In the genomic region with DNA sequence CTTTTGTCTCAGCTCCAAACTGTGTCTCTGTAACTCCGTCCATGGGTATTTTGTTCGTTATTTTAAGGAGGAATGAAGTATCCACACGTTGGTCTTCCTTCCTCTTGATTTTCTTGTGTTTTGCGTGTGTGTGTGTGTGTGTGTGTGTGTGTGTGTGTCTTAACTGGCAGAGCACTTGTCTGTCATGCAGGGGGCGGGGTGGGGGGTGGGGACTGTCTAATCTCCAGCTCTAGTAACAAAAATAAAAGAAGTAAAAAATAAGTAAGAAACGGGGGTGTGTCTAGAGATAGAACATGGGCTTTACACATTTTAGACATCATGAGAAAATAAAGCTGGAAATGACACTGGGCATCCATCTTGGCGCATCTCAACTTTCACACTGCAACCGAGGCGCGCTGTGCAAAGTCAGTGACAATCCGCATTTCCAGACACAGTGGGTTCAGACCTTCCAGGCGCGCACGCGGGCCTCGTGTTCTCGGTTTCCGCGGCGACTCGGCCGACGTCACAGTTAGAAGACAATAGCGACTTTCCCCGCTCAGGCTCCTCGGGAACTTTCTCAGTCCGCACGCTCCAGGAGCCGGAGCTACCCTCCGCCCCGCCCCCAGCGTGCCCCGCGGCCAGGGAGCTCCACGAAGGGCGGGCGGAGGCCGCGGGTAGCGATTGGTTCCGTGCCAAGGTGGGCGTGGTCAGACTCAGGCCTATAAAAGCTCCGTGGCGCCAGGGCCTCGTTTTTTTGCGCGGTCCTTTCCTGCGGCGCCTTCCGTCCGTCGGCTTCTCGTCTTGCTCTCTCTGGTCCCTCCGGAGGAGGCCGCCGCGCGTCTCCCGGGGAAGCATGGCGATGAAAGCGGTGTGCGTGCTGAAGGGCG, we compare ENCODE assay signal across 8 mouse cellular contexts. TPM values are rescaled to one million over a fixed set of nuclear protein-coding genes. Genes with fewer than 3 reads are reported as not detected.
DNase-seq lines count a peak whose midpoint lies in the region; ATAC-seq lines count a peak whose summit lies in the region.

A gene (plus strand): TSS at position 729 of the 866 bp plus-strand sequence.

- H3K27ac ChIP-seq in heart, embryonic 13.5 days (replicated peaks): peak within 1 kb of the TSS; percentile 97
- H3K27ac ChIP-seq in liver, embryonic 12.5 days: peak within 1 kb of the TSS; percentile 96
- peak within 1 kb of the TSS; percentile 95 for H3K27ac ChIP-seq in stomach, embryonic 15.5 days

- no peaks in the 10 kb centered on the region for H3K9me3 ChIP-seq in heart, embryonic 13.5 days
- no peaks in the 10 kb centered on the region for H3K9me3 ChIP-seq in liver, embryonic 12.5 days (replicated peaks)
- no peaks in the 10 kb centered on the region for H3K9me3 ChIP-seq in stomach, embryonic 15.5 days

- whole genome bisulfite sequencing in heart, embryonic 13.5 days: 1% methylated on average over 62 of the region's 63 CpGs
- 2% methylated on average over 63 of the region's 63 CpGs for WGBS in liver, embryonic 12.5 days (ENCODE audit: insufficient replicate concordance)
- 1% methylated on average over 63 of the region's 63 CpGs for whole genome bisulfite sequencing in stomach, embryonic 15.5 days

- H3K4me3 ChIP-seq in heart, embryonic 13.5 days: peak within 1 kb of the TSS; percentile 96
- peak within 1 kb of the TSS; percentile 91 for H3K4me3 ChIP-seq in liver, embryonic 12.5 days
- H3K4me3 ChIP-seq in stomach, embryonic 15.5 days (replicated peaks): peak within 1 kb of the TSS; percentile 79

- peak within 1 kb of the TSS; percentile 78 for H3K4me2 ChIP-seq in heart, embryonic 13.5 days
- H3K4me2 ChIP-seq in liver, embryonic 12.5 days: peak within 1 kb of the TSS; percentile 87
- peak within 1 kb of the TSS; percentile 66 for H3K4me2 ChIP-seq in stomach, embryonic 15.5 days

- peaks cover 33% of the 10 kb centered on the region for H3K4me1 ChIP-seq in heart, embryonic 13.5 days
- peaks cover 67% of the 10 kb centered on the region for H3K4me1 ChIP-seq in liver, embryonic 12.5 days
- H3K4me1 ChIP-seq in stomach, embryonic 15.5 days: peaks cover 5% of the 10 kb centered on the region

- H3K27me3 ChIP-seq in heart, embryonic 13.5 days (replicated peaks): no peaks in the 10 kb centered on the region
- no peaks in the 10 kb centered on the region for H3K27me3 ChIP-seq in liver, embryonic 12.5 days (replicated peaks)
- H3K27me3 ChIP-seq in stomach, embryonic 15.5 days (replicated peaks): no peaks in the 10 kb centered on the region

- peak; percentile 93 for ATAC-seq in erythroid progenitor cell, adult 5-6 weeks (replicated peaks; ENCODE audit: low FRiP score, poor library complexity, severe bottlenecking)
- peak; percentile 91 for ATAC-seq in heart, embryonic 13.5 days (ENCODE audit: extremely low read depth, insufficient number of reproducible peaks, low FRiP score, low TSS enrichment)
- peak; percentile 93 for ATAC-seq in liver, embryonic 12.5 days
- peak; percentile 92 for ATAC-seq in stomach, embryonic 15.5 days (ENCODE audit: insufficient read depth, low FRiP score, low read depth)

- peak within 1 kb of the TSS; percentile 99 for H3K9ac ChIP-seq in heart, embryonic 13.5 days
- peak within 1 kb of the TSS; percentile 96 for H3K9ac ChIP-seq in liver, embryonic 12.5 days
- H3K9ac ChIP-seq in stomach, embryonic 15.5 days: peak within 1 kb of the TSS; percentile 71

- peaks cover 24% of the 10 kb centered on the region for H3K36me3 ChIP-seq in heart, embryonic 13.5 days
- peaks cover 31% of the 10 kb centered on the region for H3K36me3 ChIP-seq in liver, embryonic 12.5 days
- peaks cover 6% of the 10 kb centered on the region; the same call in 1 of the 2 replicates for H3K36me3 ChIP-seq in stomach, embryonic 15.5 days

- peak; percentile 95 for DNase-seq in CD4-positive helper T cell, adult 2 months (ENCODE audit: low read depth, low spot score)
- DNase-seq in brain, embryonic 18.5 days (ENCODE audit: low read depth, low spot score): peak; percentile 78
- DNase-seq in kidney, postnatal 10 days: peak; percentile 98
- peak; percentile 94 to 96 for DNase-seq in natural killer cell, adult 2 months (ENCODE audit: low spot score in 2 of 2)

RNA-seq across cellular contexts. Expression of the gene that starts here (rescaled TPM):
- 342 and 358 TPM in 2 replicates for total RNA-seq in erythroid progenitor cell, adult 5-6 weeks (2015; ENCODE audit: low replicate concordance)
- total RNA-seq in erythroid progenitor cell, adult 5-6 weeks (2017; ENCODE audit: low replicate concordance): 292 and 427 TPM in 2 replicates
- 927 and 1,079 TPM in 2 replicates for polyA plus RNA-seq in heart, embryonic 13.5 days (2015; fragmentation: Nextera tagmentation; extraction: Ambion mirVana)
- 1,290 and 1,294 TPM in 2 replicates for polyA plus RNA-seq in liver, embryonic 12.5 days (2016; fragmentation: Nextera tagmentation; extraction: Ambion mirVana)
- 1,122 and 1,160 TPM in 2 replicates for polyA plus RNA-seq in stomach, embryonic 15.5 days (2015; fragmentation: Nextera tagmentation; extraction: Ambion mirVana)

Comparison
In these comparisons a context has a peak if more than half of its experiments do, and no peak if none do; other contexts are left out.
1. Peak in every context shown above with its lines: DNase-seq, ATAC-seq, H3K4me3 ChIP-seq and H3K27ac ChIP-seq.